Mouse (Mus musculus): ENCODE measurements around the gene Wwc2.

The Wwc2 gene

GRCm38 (mm10) chr8:47799438-47799837 lies 191.3 kb downstream of the Wwc2 start:
- DNase-seq (ENCODE audit: low spot score in 2 of 2), result no peak

- no peak for DNase-seq (ENCODE audit: low spot score in 2 of 2)
Observed at GRCm38 (mm10) chr8:47791986-47792385, 198.7 kb downstream of the Wwc2 start.

GRCm38 (mm10) chr8:47787705-47788104 lies 203.0 kb downstream of the Wwc2 start:
- no peak for DNase-seq (ENCODE audit: low spot score in 2 of 2)

GRCm38 (mm10) chr8:47786323-47786722 lies 204.4 kb downstream of the Wwc2 start:
- no peak for DNase-seq (ENCODE audit: low spot score in 2 of 2)

- no peak for DNase-seq (ENCODE audit: low spot score in 2 of 2)
Observed at GRCm38 (mm10) chr8:47784436-47784835, 206.3 kb downstream of the Wwc2 start.

GRCm38 (mm10) chr8:47783944-47784343 lies 206.8 kb downstream of the Wwc2 start:
- peak in 1 of 2 experiments; percentile 70 for DNase-seq (ENCODE audit: low spot score in 2 of 2)

GRCm38 (mm10) chr8:47783544-47783943 lies 207.2 kb downstream of the Wwc2 start:
- DNase-seq (ENCODE audit: low spot score in 2 of 2), result peak; percentile 16 to 17

- no peak for DNase-seq (ENCODE audit: low spot score in 2 of 2)
Observed at GRCm38 (mm10) chr8:47781881-47782280, 208.8 kb downstream of the Wwc2 start.

GRCm38 (mm10) chr8:47779589-47779988 lies 211.1 kb downstream of the Wwc2 start:
- no peak for DNase-seq (ENCODE audit: low spot score in 2 of 2)

GRCm38 (mm10) chr8:47777415-47777814 lies 213.3 kb downstream of the Wwc2 start:
- no peak for DNase-seq (ENCODE audit: low spot score in 2 of 2)
